Mouse (Mus musculus) midbrain, embryonic 13.5 days (tissue): ENCODE data around the gene Gm13694. TPM values are rescaled to one million over a fixed set of nuclear protein-coding genes. Genes with fewer than 3 reads are reported as not detected.
"Not testable (repeated sequence)": the region's sequence is repeated elsewhere in the genome, so short reads cannot be mapped to it uniquely, and the experiment has no call there.

Experiments
- ATAC-seq: fragments of 200-750 bp; cut with Nextera tagmentation; 2 replicates; pipeline ENCODE4 v1.8.0; 2017; ENCODE audit warnings: mild to moderate bottlenecking, moderate TSS enrichment, moderate library complexity
- H3K27ac ChIP-seq: fragments of 300-500 bp; sonication (generic); 2 replicates; pipeline ENCODE4 v1.5.1; 2015; ENCODE audit warnings: inconsistent platforms, mild to moderate bottlenecking, moderate library complexity
- H3K27me3 ChIP-seq: fragments of 300-500 bp; sonication (generic); 2 replicates; pipeline ENCODE4 v1.6.1; 2015; ENCODE audit warnings: mild to moderate bottlenecking, inconsistent platforms
- H3K36me3 ChIP-seq: fragments of 300-500 bp; sonication (generic); 2 replicates; pipeline ENCODE4 v1.6.1; 2015; ENCODE audit warnings: mild to moderate bottlenecking, inconsistent platforms
- H3K4me1 ChIP-seq: fragments of 300-500 bp; sonication (generic); replicated peaks from 2 replicates; pipeline ENCODE4 v1.6.1; 2015; ENCODE audit warnings: inconsistent platforms
- H3K4me2 ChIP-seq: fragments of 300-500 bp; sonication (generic); replicated peaks from 2 replicates; pipeline ENCODE4 v1.6.1; 2015; ENCODE audit warnings: moderate library complexity, mild to moderate bottlenecking, inconsistent platforms
- H3K4me3 ChIP-seq: fragments of 300-500 bp; sonication (generic); replicated peaks from 2 replicates; pipeline ENCODE4 v1.5.1; 2015; ENCODE audit warnings: mild to moderate bottlenecking, inconsistent platforms
- H3K9ac ChIP-seq: fragments of 300-500 bp; sonication (generic); replicated peaks from 2 replicates; pipeline ENCODE4 v1.6.1; 2015; ENCODE audit warnings: mild to moderate bottlenecking, inconsistent platforms
- H3K9me3 ChIP-seq: fragments of 300-500 bp; sonication (generic); 2 replicates; pipeline ENCODE4 v1.6.1; 2016; ENCODE audit warnings: mild to moderate bottlenecking, inconsistent platforms
- WGBS: fragments of 180-500 bp; shearing (Covaris S2); methylation state at CpG from one replicate; pipeline ENCODE4 v1.1.7; 2015; 5-methylcytosine and 5-hydroxymethylcytosine counted together
- polyA plus RNA-seq: library from polyadenylated mRNA; unstranded; fragments of >200 nt; fragmentation: Nextera tagmentation; extraction: Ambion mirVana; gene quantifications from 2 replicates; pipeline ENCODE4 v1.2.1, GENCODE M21; 2015

Gm13694 gene
- polyA plus RNA-seq = not detected in 2 replicates

GRCm38 (mm10) chr2:83978633-83979032, at the start of gene Gm13694:
Gene Gm13694 (plus strand): TSS chr2:83978933.
- not testable (repeated sequence) for ATAC-seq, H3K36me3 ChIP-seq, H3K27ac ChIP-seq, H3K4me2 ChIP-seq, H3K9me3 ChIP-seq, H3K4me3 ChIP-seq, H3K27me3 ChIP-seq, H3K9ac ChIP-seq, H3K4me1 ChIP-seq
- no CpG with 5 or more reads among the region's 6 CpGs for WGBS

- no peak for ATAC-seq
- Histone ChIP-seq H3K4me3 (no peak overlapping the region), H3K4me1 (no peaks in the 10 kb centered on the region), H3K27me3 (no peaks in the 10 kb centered on the region), H3K9ac (no peak overlapping the region), H3K27ac (no peak overlapping the region), H3K9me3 (no peaks in the 10 kb centered on the region), H3K36me3 (no peaks in the 10 kb centered on the region), H3K4me2 (no peak overlapping the region)
- 45% methylated on average over 2 of the region's 2 CpGs for WGBS
Measured at GRCm38 (mm10) chr2:83929478-83930088, 49.1 kb upstream of the Gm13694 start.

- Histone ChIP-seq H3K9ac (no peak within 1 kb of the TSS), H3K4me1 (peaks cover 10% of the 10 kb centered on the region), H3K4me3 (peak within 1 kb of the TSS; percentile 40), H3K27ac (peak within 1 kb of the TSS; percentile 71), H3K36me3 (no peaks in the 10 kb centered on the region), H3K4me2 (peak within 1 kb of the TSS; percentile 62), H3K27me3 (no peaks in the 10 kb centered on the region), H3K9me3 (no peaks in the 10 kb centered on the region)
- ATAC-seq = peak; percentile 100
- WGBS = 1% methylated on average over 20 of the region's 20 CpGs
Measured at GRCm38 (mm10) chr2:83940931-83941361, 37.8 kb upstream of the Gm13694 start, which contains the start of gene Zswim2. Gene Zswim2 (minus strand): TSS chr2:83941228.

GRCm38 (mm10) chr2:83941378-83941777, 37.4 kb upstream of the Gm13694 start:
- Histone ChIP-seq H3K4me2 (peak overlapping the region; percentile 62), H3K27ac (no peak overlapping the region), H3K4me3 (peak overlapping the region; percentile 40), H3K9ac (no peak overlapping the region), H3K9me3 (no peaks in the 10 kb centered on the region), H3K4me1 (peaks cover 10% of the 10 kb centered on the region), H3K36me3 (no peaks in the 10 kb centered on the region), H3K27me3 (no peaks in the 10 kb centered on the region)
- WGBS = 33% methylated on average over 3 of the region's 3 CpGs
- ATAC-seq = peak; percentile 78

GRCm38 (mm10) chr2:83941792-83942191, 36.9 kb upstream of the Gm13694 start:
- Histone ChIP-seq H3K4me3 (no peak overlapping the region), H3K4me2 (no peak overlapping the region), H3K4me1 (peaks cover 10% of the 10 kb centered on the region), H3K9me3 (no peaks in the 10 kb centered on the region), H3K27me3 (no peaks in the 10 kb centered on the region), H3K27ac (no peak overlapping the region), H3K9ac (no peak overlapping the region), H3K36me3 (no peaks in the 10 kb centered on the region)
- 81% methylated on average over 4 of the region's 4 CpGs for WGBS
- no peak for ATAC-seq

GRCm38 (mm10) chr2:83955393-83955792, 23.3 kb upstream of the Gm13694 start, which contains the start of gene Gm13698:
Gene Gm13698 (plus strand): TSS chr2:83955693.
- not testable (repeated sequence) for H3K4me2 ChIP-seq, ATAC-seq, H3K4me3 ChIP-seq, H3K36me3 ChIP-seq, H3K27me3 ChIP-seq, H3K4me1 ChIP-seq, H3K27ac ChIP-seq, H3K9me3 ChIP-seq, H3K9ac ChIP-seq
- WGBS = no CpG with 5 or more reads among the region's 6 CpGs

- WGBS = no CpG with 5 or more reads among the region's 6 CpGs
- not testable (repeated sequence) for ATAC-seq, H3K4me1 ChIP-seq, H3K27me3 ChIP-seq, H3K9me3 ChIP-seq, H3K27ac ChIP-seq, H3K9ac ChIP-seq, H3K4me3 ChIP-seq, H3K36me3 ChIP-seq, H3K4me2 ChIP-seq
Measured at GRCm38 (mm10) chr2:83961203-83961602, 17.5 kb upstream of the Gm13694 start, which contains the start of gene Gm13693. Gene Gm13693 (plus strand): TSS chr2:83961503.

- not testable (repeated sequence) for H3K9me3 ChIP-seq, H3K27me3 ChIP-seq, ATAC-seq, H3K4me3 ChIP-seq, H3K27ac ChIP-seq, H3K4me2 ChIP-seq, H3K9ac ChIP-seq, H3K4me1 ChIP-seq, H3K36me3 ChIP-seq
- no CpG with 5 or more reads among the region's 6 CpGs for WGBS
Measured at GRCm38 (mm10) chr2:83967013-83967412, 11.7 kb upstream of the Gm13694 start, which contains the start of gene Gm13695. Gene Gm13695 (plus strand): TSS chr2:83967313.

- not testable (repeated sequence) for H3K4me1 ChIP-seq, H3K4me2 ChIP-seq
- WGBS = no CpG with 5 or more reads among the region's 6 CpGs
Measured at GRCm38 (mm10) chr2:83972823-83973222, 5.9 kb upstream of the Gm13694 start, which contains the start of gene Gm13696. Gene Gm13696 (plus strand): TSS chr2:83973123.

GRCm38 (mm10) chr2:83984443-83984842, 5.7 kb downstream of the Gm13694 start, which contains the start of gene Gm13697:
Gene Gm13697 (plus strand): TSS chr2:83984743.
- not testable (repeated sequence) for ATAC-seq, H3K9ac ChIP-seq, H3K4me2 ChIP-seq, H3K4me1 ChIP-seq, H3K27ac ChIP-seq, H3K36me3 ChIP-seq, H3K27me3 ChIP-seq, H3K9me3 ChIP-seq, H3K4me3 ChIP-seq
- WGBS = no CpG with 5 or more reads among the region's 6 CpGs

More at GRCm38 (mm10) chr2:83972823-83973222, 5.9 kb upstream of the Gm13694 start, which contains the start of gene Gm13696:
- not testable (repeated sequence) for ATAC-seq, H3K36me3 ChIP-seq, H3K4me3 ChIP-seq, H3K9ac ChIP-seq, H3K27ac ChIP-seq, H3K9me3 ChIP-seq, H3K27me3 ChIP-seq

- H3K36me3 ChIP-seq, H3K4me1 ChIP-seq, ATAC-seq, H3K4me3 ChIP-seq, H3K9ac ChIP-seq, H3K27me3 ChIP-seq, H3K27ac ChIP-seq, H3K4me2 ChIP-seq, H3K9me3 ChIP-seq: not testable (repeated sequence)
- no CpG with 5 or more reads among the region's 6 CpGs for WGBS
Measured at GRCm38 (mm10) chr2:83990253-83990652, 11.5 kb downstream of the Gm13694 start, which contains the start of gene Gm13691. Gene Gm13691 (plus strand): TSS chr2:83990553.

- 76% methylated on average over 8 of the region's 9 CpGs for WGBS
- H3K4me2 ChIP-seq, H3K9ac ChIP-seq, H3K27ac ChIP-seq, H3K4me3 ChIP-seq, H3K27me3 ChIP-seq, H3K36me3 ChIP-seq, H3K4me1 ChIP-seq, H3K9me3 ChIP-seq, ATAC-seq: not testable (repeated sequence)
Measured at GRCm38 (mm10) chr2:83993639-83994255, 15.0 kb downstream of the Gm13694 start.
